Mouse (Mus musculus): ENCODE measurements around the gene Hist1h2ag. TPM values are rescaled to one million over a fixed set of nuclear protein-coding genes. Genes with fewer than 3 reads are reported as not detected.
A peak's percentile ranks its signal among the peaks of the same experiment; 100 is the strongest.
"Not testable (repeated sequence)": the region's sequence is repeated elsewhere in the genome, so short reads cannot be mapped to it uniquely, and the experiment has no call there.

Hist1h2ag gene
- total RNA-seq (2015; ENCODE audit: low replicate concordance) (142 and 172 TPM in 2 replicates), total RNA-seq (2017; ENCODE audit: low replicate concordance) (3,967 and 4,951 TPM in 2 replicates)

- peak; percentile 68 for ATAC-seq (replicated peaks; ENCODE audit: low FRiP score, poor library complexity, severe bottlenecking)
Measured at GRCm38 (mm10) chr13:22042568-22043502, at the start of gene Hist1h2ag, which contains the start of gene Hist1h2bj. TSS of gene Hist1h2ag (minus strand) at chr13:22042944. TSS of gene Hist1h2bj (plus strand) at chr13:22043214.

- ATAC-seq (replicated peaks; ENCODE audit: low FRiP score, poor library complexity, severe bottlenecking) = not testable (repeated sequence)
Measured at GRCm38 (mm10) chr13:22084140-22084539, 41.4 kb upstream of the Hist1h2ag start, which contains the start of gene Vmn1r188. TSS of gene Vmn1r188 (plus strand) at chr13:22084440.

- no peak for ATAC-seq (replicated peaks; ENCODE audit: low FRiP score, poor library complexity, severe bottlenecking)
Measured at GRCm38 (mm10) chr13:22063468-22063867, 20.7 kb upstream of the Hist1h2ag start.

GRCm38 (mm10) chr13:22061422-22061821 lies 18.7 kb upstream of the Hist1h2ag start:
- ATAC-seq (replicated peaks; ENCODE audit: low FRiP score, poor library complexity, severe bottlenecking) = no peak

GRCm38 (mm10) chr13:22053754-22054153 lies 11.0 kb upstream of the Hist1h2ag start:
- ATAC-seq (replicated peaks; ENCODE audit: low FRiP score, poor library complexity, severe bottlenecking) = no peak

- ATAC-seq (replicated peaks; ENCODE audit: low FRiP score, poor library complexity, severe bottlenecking) = no peak
Measured at GRCm38 (mm10) chr13:22051523-22051859, 8.7 kb upstream of the Hist1h2ag start.

- peak; percentile 97 for ATAC-seq (replicated peaks; ENCODE audit: low FRiP score, poor library complexity, severe bottlenecking)
Measured at GRCm38 (mm10) chr13:22050591-22051522, 8.1 kb upstream of the Hist1h2ag start.

- ATAC-seq (replicated peaks; ENCODE audit: low FRiP score, poor library complexity, severe bottlenecking) = no peak
Measured at GRCm38 (mm10) chr13:22049737-22050440, 7.1 kb upstream of the Hist1h2ag start.

- ATAC-seq (replicated peaks; ENCODE audit: low FRiP score, poor library complexity, severe bottlenecking) = no peak
Measured at GRCm38 (mm10) chr13:22049041-22049440, 6.3 kb upstream of the Hist1h2ag start.

- ATAC-seq (replicated peaks; ENCODE audit: low FRiP score, poor library complexity, severe bottlenecking) = no peak
Measured at GRCm38 (mm10) chr13:22045311-22045710, 2.6 kb upstream of the Hist1h2ag start.

GRCm38 (mm10) chr13:22044432-22045155 lies 1.9 kb upstream of the Hist1h2ag start:
- no peak for ATAC-seq (replicated peaks; ENCODE audit: low FRiP score, poor library complexity, severe bottlenecking)

GRCm38 (mm10) chr13:22043503-22044431 lies 1.0 kb upstream of the Hist1h2ag start:
- ATAC-seq (replicated peaks; ENCODE audit: low FRiP score, poor library complexity, severe bottlenecking) = peak; percentile 33

GRCm38 (mm10) chr13:22041651-22042567 lies 835 bp downstream of the Hist1h2ag start:
- ATAC-seq (replicated peaks; ENCODE audit: low FRiP score, poor library complexity, severe bottlenecking) = peak; percentile 13; the same call in 1 of the 2 replicates

GRCm38 (mm10) chr13:22041142-22041536 lies 1.6 kb downstream of the Hist1h2ag start, which contains the start of gene Hist1h4i:
TSS of gene Hist1h4i (minus strand) at chr13:22041362.
- peak; percentile 41 for ATAC-seq (replicated peaks; ENCODE audit: low FRiP score, poor library complexity, severe bottlenecking)

GRCm38 (mm10) chr13:22040464-22041141 lies 2.1 kb downstream of the Hist1h2ag start:
- peak; percentile 8 for ATAC-seq (replicated peaks; ENCODE audit: low FRiP score, poor library complexity, severe bottlenecking)

- ATAC-seq (replicated peaks; ENCODE audit: low FRiP score, poor library complexity, severe bottlenecking) = no peak
Measured at GRCm38 (mm10) chr13:22039951-22040463, 2.7 kb downstream of the Hist1h2ag start.

Measured in erythroid progenitor cell, adult 5-6 weeks (primary cell).